Mouse (Mus musculus): ENCODE measurements around the gene Nol3. TPM values are rescaled to one million over a fixed set of nuclear protein-coding genes. Genes with fewer than 3 reads are reported as not detected.
"Not testable (repeated sequence)": the region's sequence is repeated elsewhere in the genome, so short reads cannot be mapped to it uniquely, and the experiment has no call there.

Gene Nol3
- total and polyA plus RNA-seq, 2 experiments from 2014 or later = 2.6 to 6.9 TPM

GRCm38 (mm10) chr8:105288958-105289732 is 13.2 kb downstream of the Nol3 start:
- H3K4me2 ChIP-seq (ENCODE audit: low read depth, low read length) = peak overlapping the region; percentile 72
- H3K4me1 ChIP-seq (ENCODE audit: insufficient read depth, low read length) = peaks cover 18% of the 10 kb centered on the region; the same call in 1 of the 2 replicates
- no peaks in the 10 kb centered on the region for H3K27me3 ChIP-seq (ENCODE audit: insufficient read depth, low read length)
- TF ChIP-seq CTCF (IDR thresholded peaks at IDR 0.05; ENCODE audit: low read depth) = peak; percentile 53
- no peaks in the 10 kb centered on the region for H3K36me3 ChIP-seq (ENCODE audit: insufficient read depth, low read length)
- peak; percentile 99 for DNase-seq (ENCODE audit: low spot score)
- 1% methylated on average over 53 of the region's 53 CpGs for WGBS
- peak; percentile 93 for ATAC-seq
- H3K9ac ChIP-seq (replicated peaks; ENCODE audit: low read length) = peak overlapping the region; percentile 74
- no peaks in the 10 kb centered on the region for H3K9me3 ChIP-seq (ENCODE audit: low read length)
- H3K4me3 ChIP-seq (ENCODE audit: low read length) = peak overlapping the region; percentile 54
- H3K27ac ChIP-seq = peak overlapping the region; percentile 94

GRCm38 (mm10) chr8:105289805-105290460 is 14.0 kb downstream of the Nol3 start, which contains the start of gene 4931428F04Rik:
TSS of gene 4931428F04Rik (minus strand) at chr8:105289864.
- peak within 1 kb of the TSS; percentile 94 for H3K27ac ChIP-seq
- ATAC-seq (peak; percentile 16), DNase-seq (ENCODE audit: low spot score) (peak; percentile 69)
- no peaks in the 10 kb centered on the region for H3K9me3 ChIP-seq (ENCODE audit: low read length)
- TF ChIP-seq CTCF (IDR thresholded peaks at IDR 0.05; ENCODE audit: low read depth) = peak; percentile 76
- H3K9ac ChIP-seq (replicated peaks; ENCODE audit: low read length) = peak within 1 kb of the TSS; percentile 74
- peak within 1 kb of the TSS; percentile 54 for H3K4me3 ChIP-seq (ENCODE audit: low read length)
- H3K36me3 ChIP-seq (ENCODE audit: insufficient read depth, low read length) = no peaks in the 10 kb centered on the region
- peak within 1 kb of the TSS; percentile 72 for H3K4me2 ChIP-seq (ENCODE audit: low read depth, low read length)
- H3K27me3 ChIP-seq (ENCODE audit: insufficient read depth, low read length) = no peaks in the 10 kb centered on the region
- 1% methylated on average over 43 of the region's 43 CpGs for WGBS
- peaks cover 18% of the 10 kb centered on the region; the same call in 1 of the 2 replicates for H3K4me1 ChIP-seq (ENCODE audit: insufficient read depth, low read length)

- WGBS = 4% methylated on average over 31 of the region's 31 CpGs
- Histone ChIP-seq H3K9me3 (ENCODE audit: low read length) (no peaks in the 10 kb centered on the region), H3K4me2 (ENCODE audit: low read depth, low read length) (peak overlapping the region; percentile 72), H3K36me3 (ENCODE audit: insufficient read depth, low read length) (no peaks in the 10 kb centered on the region), H3K27me3 (ENCODE audit: insufficient read depth, low read length) (no peaks in the 10 kb centered on the region), H3K4me1 (ENCODE audit: insufficient read depth, low read length) (peaks cover 14% of the 10 kb centered on the region; the same call in 1 of the 2 replicates), H3K4me3 (ENCODE audit: low read length) (peak overlapping the region; percentile 54), H3K27ac (no peak overlapping the region), H3K9ac (replicated peaks; ENCODE audit: low read length) (no peak overlapping the region)
- TF ChIP-seq CTCF (IDR thresholded peaks at IDR 0.05; ENCODE audit: low read depth) = peak; percentile 92
- DNase-seq (ENCODE audit: low spot score) (peak; percentile 90), ATAC-seq (no peak)
Measured at GRCm38 (mm10) chr8:105290554-105291314, 14.8 kb downstream of the Nol3 start.

GRCm38 (mm10) chr8:105291364-105291763 is 15.4 kb downstream of the Nol3 start:
- H3K9me3 ChIP-seq (ENCODE audit: low read length); H3K36me3 ChIP-seq (ENCODE audit: insufficient read depth, low read length); H3K4me2 ChIP-seq (ENCODE audit: low read depth, low read length); H3K27ac ChIP-seq; DNase-seq (ENCODE audit: low spot score); H3K27me3 ChIP-seq (ENCODE audit: insufficient read depth, low read length); ATAC-seq; H3K9ac ChIP-seq (replicated peaks; ENCODE audit: low read length); H3K4me3 ChIP-seq (ENCODE audit: low read length): not testable (repeated sequence)
- peaks cover 11% of the 10 kb centered on the region; the same call in 1 of the 2 replicates for H3K4me1 ChIP-seq (ENCODE audit: insufficient read depth, low read length)
- 85% methylated on average over 8 of the region's 8 CpGs for WGBS

GRCm38 (mm10) chr8:105291802-105292201 is 15.9 kb downstream of the Nol3 start:
- not testable (repeated sequence) for DNase-seq (ENCODE audit: low spot score); H3K9me3 ChIP-seq (ENCODE audit: low read length); H3K27ac ChIP-seq; H3K36me3 ChIP-seq (ENCODE audit: insufficient read depth, low read length); H3K4me3 ChIP-seq (ENCODE audit: low read length); ATAC-seq; H3K4me2 ChIP-seq (ENCODE audit: low read depth, low read length); H3K27me3 ChIP-seq (ENCODE audit: insufficient read depth, low read length); H3K9ac ChIP-seq (replicated peaks; ENCODE audit: low read length); H3K4me1 ChIP-seq (ENCODE audit: insufficient read depth, low read length)
- TF ChIP-seq CTCF (IDR thresholded peaks at IDR 0.05; ENCODE audit: low read depth) = peak; percentile 24; the same call in 1 of the 2 replicates
- WGBS = 70% methylated on average over 3 of the region's 3 CpGs

- Histone ChIP-seq H3K36me3 (ENCODE audit: insufficient read depth, low read length) (no peaks in the 10 kb centered on the region), H3K9ac (replicated peaks; ENCODE audit: low read length) (no peak overlapping the region), H3K4me2 (ENCODE audit: low read depth, low read length) (no peak overlapping the region), H3K27me3 (ENCODE audit: insufficient read depth, low read length) (no peaks in the 10 kb centered on the region), H3K4me3 (ENCODE audit: low read length) (no peak overlapping the region), H3K4me1 (ENCODE audit: insufficient read depth, low read length) (peaks cover 13% of the 10 kb centered on the region), H3K27ac (no peak overlapping the region), H3K9me3 (ENCODE audit: low read length) (no peaks in the 10 kb centered on the region)
- 85% methylated on average over 7 of the region's 7 CpGs for WGBS
- DNase-seq (ENCODE audit: low spot score) (no peak), ATAC-seq (no peak)
- TF ChIP-seq CTCF (IDR thresholded peaks at IDR 0.05; ENCODE audit: low read depth) = no peak
Measured at GRCm38 (mm10) chr8:105292471-105292870, 16.5 kb downstream of the Nol3 start.

All from hindbrain, postnatal 0 days (tissue).